Mouse (Mus musculus) thymus, postnatal 4 days (tissue): ENCODE results near the gene Thsd4.
A peak's percentile ranks its signal among the peaks of the same experiment; 100 is the strongest.

Experiments used
- DNase-seq: peaks from one replicate; pipeline ENCODE4 v3.0.0; 2021

Thsd4 gene

DNA sequence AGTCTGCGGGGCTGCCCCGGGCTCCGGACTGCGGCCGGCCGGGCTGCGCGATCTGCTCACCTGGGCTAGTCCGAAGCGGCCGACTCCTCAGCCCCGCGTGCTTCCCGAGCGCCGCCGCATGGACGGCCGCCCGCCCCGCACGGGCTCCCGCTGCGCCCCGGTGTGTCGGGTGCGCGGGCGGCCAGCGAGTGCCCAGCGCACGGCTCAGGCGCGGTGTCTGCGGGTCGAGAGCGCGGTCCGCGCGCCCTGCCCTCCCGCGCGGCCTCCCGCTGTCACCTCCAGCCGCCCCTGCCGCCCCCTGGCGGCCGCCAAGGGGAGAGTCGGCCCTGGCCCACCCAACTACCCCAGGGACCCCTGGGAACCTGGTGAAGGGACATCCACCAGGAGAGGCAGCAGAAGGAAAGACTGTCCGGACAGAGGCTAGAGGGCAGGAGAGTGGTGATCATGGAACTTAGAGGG, at the start of gene Thsd4:
Gene Thsd4 (minus strand): TSS at position 241 of the 459 bp plus-strand sequence.
- peak; percentile 83 for DNase-seq

GRCm38 (mm10) chr9:60571041-60571440, 49.2 kb upstream of the Thsd4 start:
- no peak for DNase-seq

GRCm38 (mm10) chr9:60569366-60569765, 47.5 kb upstream of the Thsd4 start:
- DNase-seq: no peak

DNA sequence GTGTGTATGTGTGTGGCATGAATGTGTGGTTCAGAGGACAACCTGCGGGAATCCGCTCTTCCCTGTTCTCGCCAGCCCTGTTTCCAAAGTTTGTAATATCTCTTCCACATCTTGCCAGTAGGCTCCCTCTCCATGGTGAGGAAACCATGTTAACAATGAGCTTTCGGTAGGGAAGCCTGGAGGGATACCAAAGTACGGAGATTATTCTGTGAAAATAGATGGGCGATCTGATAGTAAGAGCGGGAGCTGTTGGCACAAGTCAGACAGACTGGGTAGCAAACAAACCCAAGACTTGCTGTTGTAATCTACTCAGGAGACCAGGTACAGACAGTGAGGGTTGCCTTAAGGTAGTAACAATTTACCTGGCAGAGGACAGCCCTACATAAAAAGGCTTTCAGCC, 42.0 kb upstream of the Thsd4 start:
- DNase-seq: no peak

DNA sequence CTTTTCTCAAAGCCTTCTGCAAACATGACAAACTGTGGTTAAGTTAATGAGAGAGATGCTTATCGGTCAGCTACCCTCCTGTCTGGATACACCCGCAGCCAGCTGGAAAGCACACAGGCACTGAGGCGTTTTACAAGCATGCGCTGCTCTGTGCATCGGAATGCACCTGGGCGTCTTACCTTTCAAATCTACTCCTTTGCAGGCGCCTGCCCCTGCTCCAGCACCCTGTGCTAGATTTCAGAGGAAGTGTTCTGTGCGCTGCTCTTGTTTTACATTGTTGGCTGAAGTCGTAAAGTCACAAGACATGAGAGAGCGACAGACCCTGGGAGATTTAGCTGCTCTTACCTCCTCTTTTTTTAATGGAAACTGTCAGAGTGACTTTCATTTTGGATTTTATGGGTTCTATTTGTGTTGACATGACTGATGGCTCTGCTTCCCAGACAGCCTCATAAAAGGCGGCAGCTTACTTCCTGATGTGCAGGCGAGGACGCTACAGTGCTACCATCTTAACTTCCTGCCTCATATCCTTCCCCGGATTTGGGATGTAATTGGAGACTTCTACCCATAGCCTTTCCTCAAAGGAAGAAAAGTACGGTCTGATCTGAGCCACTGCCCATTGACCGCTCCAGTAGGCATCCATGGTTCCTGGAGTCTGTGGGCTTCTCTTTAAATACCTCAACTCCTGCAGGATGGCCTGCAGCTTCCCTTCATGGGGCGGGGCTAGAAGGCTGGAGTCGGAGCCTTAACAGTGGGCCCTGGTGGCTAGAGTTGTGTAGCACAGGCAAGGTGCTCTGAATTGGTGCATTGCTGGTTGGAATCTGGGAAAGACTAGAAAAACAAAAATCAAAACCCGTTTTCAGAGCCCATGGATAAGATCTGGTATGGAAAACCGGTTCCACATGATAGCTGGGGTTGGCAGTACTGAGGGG, 40.9 kb upstream of the Thsd4 start:
- peak; percentile 62 for DNase-seq

GRCm38 (mm10) chr9:60561641-60562289, 39.9 kb upstream of the Thsd4 start:
- DNase-seq: no peak

DNA sequence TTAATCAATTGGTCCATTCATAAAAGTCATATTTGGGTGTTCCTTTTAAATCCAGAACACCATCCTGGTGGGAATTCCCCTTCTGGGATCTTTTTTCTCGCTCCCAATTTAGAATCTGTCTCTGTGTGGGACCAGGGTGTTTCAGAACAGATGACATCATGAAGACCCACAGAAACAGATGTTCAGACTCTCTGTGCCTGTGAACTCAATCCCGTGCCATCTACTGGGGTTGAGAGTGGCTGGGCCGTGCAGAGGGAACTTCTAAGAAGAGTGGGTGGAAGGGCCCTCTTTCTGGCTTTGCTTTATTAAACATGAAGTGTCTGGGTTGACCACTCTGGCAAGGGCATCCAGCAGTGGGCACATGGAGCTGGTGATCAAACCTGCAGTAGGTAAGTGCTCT, 36.7 kb upstream of the Thsd4 start:
- no peak for DNase-seq

GRCm38 (mm10) chr9:60551238-60551637, 29.4 kb upstream of the Thsd4 start:
- no peak for DNase-seq

GRCm38 (mm10) chr9:60548182-60548581, 26.3 kb upstream of the Thsd4 start:
- DNase-seq: peak; percentile 63

GRCm38 (mm10) chr9:60546169-60546568, 24.3 kb upstream of the Thsd4 start:
- no peak for DNase-seq

DNA sequence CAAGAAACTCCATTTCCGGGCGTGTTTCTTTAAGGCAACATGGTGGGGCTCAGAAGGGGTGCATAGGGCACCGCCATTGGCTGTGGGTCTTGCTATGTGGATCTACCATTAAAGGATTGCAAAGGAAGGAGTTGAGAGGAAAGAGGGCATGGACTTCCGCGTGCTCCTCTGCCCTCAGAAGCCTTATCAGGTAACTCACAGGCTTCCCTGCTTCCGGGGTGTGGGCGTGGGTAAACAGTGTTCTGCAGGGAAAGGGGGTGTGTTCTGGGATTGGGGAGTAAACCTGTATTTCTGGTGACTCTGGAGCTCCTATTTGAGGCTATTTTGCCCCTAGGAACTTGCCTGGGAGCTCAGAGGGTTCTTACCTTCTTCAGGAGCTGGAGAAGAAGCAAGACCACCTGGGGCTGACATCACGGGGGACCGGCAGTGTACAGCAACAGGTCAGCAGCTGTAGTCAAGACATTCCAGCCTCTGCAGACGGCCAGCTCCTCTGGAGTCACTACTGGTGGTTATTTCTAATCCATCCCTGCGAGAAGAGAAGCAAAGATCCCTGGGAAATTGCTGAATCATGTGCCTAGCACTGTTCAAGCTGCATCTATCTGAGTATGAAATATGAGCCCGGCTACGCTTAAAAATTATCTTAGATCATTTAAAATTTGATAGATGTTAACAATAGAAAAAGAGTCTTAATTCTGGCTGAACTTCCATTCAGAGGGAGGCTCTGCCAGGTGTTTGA, 23.7 kb upstream of the Thsd4 start:
- DNase-seq: no peak

GRCm38 (mm10) chr9:60543422-60544015, 21.7 kb upstream of the Thsd4 start:
- DNase-seq: no peak

GRCm38 (mm10) chr9:60530310-60530709, 8.5 kb upstream of the Thsd4 start:
- DNase-seq: no peak

- DNase-seq: no peak
Measured at GRCm38 (mm10) chr9:60529348-60530243, 7.8 kb upstream of the Thsd4 start.

- DNase-seq: no peak
Measured at GRCm38 (mm10) chr9:60528269-60528668, 6.4 kb upstream of the Thsd4 start.

DNA sequence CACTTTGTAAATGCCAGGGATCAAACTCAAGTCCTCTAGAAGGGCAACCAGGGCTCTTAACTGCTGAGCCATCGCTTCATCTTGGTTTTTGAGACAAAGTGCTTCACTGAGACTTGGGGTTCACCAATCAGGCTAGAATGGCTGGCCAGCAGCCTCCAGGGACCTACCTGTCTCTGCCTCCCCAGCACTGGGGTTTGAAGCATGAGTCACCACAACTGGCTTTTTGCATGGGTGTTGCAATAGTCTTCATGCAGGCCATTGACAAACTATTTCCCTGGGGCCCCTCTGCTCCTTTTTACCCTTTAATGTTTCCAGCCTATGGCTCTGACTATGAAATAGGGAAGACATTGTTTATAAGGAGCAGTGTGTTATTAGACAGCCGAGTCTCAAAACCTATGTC, 6.0 kb upstream of the Thsd4 start:
- no peak for DNase-seq

DNA sequence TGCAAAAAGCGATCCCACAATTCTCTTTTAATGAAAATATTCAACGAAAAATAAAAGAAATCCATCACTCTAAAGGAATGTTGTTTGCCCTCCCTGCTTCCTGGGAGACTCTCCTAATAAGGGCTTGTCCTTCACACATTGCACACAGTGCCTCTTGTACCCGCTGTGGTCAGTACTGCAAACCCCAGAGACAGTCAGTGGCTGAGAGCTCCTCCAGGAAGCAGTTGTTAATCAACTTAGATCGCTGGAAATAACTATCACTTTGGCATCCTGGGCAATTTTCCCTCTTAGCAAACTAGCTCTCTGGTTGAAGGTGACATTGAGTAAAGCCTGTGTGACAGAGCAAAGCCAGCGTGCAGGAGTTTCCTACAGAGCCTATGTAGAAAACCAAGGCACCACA, 5.2 kb upstream of the Thsd4 start:
- DNase-seq: no peak

DNA sequence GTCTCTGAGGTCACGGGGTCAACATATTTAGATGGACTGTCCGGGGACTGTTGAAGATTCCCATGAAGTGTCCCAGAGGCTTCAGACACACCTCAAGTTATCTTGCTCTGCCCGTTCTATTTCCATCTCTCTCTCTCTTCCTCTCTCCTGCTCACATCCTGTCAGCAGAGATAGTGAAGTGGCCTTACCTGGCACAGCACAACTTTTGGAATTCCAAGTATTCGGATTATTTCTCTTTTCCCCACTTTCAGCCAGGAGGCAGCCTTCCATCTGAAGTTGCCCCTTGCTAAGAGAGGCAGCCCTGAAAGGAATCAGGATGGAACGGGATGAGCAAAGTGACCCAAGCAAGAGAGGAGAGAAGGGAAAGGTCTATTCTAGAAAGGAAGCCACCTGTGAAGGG, 4.3 kb upstream of the Thsd4 start:
- no peak for DNase-seq

- DNase-seq: no peak
Measured at GRCm38 (mm10) chr9:60521143-60521542, 703 bp downstream of the Thsd4 start.

DNA sequence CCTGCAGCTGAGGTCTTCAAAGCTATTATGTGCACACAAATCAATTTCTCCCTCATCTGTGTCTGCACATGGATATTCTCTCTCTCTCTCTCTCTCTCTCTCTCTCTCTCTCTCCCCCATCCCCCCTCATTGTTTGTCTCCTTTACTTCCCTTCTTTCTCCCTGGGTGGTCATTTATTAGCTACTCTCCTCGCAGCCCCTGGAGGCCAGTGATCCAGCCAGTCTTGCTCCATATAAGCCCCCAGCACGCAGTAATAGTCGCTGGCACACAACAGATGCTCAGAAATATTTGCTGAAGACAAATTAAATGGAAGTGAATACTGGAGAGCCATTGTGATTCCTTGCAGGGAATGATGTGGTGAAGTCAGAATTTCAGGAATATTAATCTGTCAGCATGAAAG, 2.2 kb downstream of the Thsd4 start:
- DNase-seq: no peak

DNA sequence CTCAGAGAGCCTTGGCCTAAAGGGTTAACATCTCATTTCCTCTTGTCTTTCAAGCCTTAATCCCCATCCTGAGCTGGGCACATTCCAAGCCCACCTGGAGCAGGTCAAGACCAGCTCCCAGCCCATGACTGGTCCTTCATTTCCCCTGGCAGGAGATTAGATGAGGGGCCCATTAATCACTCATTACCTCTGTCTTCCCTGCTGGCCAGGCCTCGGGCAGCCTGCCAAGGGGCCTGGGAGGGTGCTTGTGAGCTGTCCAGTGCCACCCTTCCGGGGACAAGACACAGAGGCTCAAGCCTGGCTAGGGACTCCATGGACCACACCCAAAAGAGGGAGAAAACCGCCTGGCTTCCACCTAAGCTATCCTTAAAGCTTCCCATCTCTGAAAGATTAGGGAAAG, 3.6 kb downstream of the Thsd4 start:
- DNase-seq: no peak

DNA sequence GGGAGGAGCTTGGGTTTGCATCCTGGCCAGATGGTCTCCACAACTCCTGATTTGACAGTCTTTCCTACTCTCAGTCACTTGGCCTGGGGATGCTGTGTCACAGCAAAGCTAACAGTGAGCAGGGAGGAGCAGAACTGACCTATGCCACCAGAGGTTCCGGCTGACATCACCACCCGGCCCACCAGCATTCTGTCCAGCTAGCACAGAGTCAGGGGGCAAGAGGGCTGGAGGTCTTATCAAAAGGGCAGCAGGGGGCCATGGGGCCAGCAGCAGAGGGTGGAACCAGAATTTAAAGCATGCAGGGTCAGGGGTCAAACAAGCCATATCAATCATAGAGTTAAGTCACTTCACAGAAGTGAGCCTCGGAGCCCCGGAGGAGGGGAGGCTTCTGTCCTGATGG, 4.7 kb downstream of the Thsd4 start:
- no peak for DNase-seq
